Mouse (Mus musculus): ENCODE data around the gene Fam163a.

The Fam163a gene

GRCm38 (mm10) chr1:156204656-156205131, at the start of gene Fam163a:
TSS of gene Fam163a (minus strand) at chr1:156205026.
- DNase-seq (ENCODE audit: low read depth, low spot score): peak; percentile 67

- DNase-seq (ENCODE audit: low read depth, low spot score): peak; percentile 61
These were observed 46.3 kb upstream of the Fam163a start for GRCm38 (mm10) chr1:156251096-156251495.

- DNase-seq (ENCODE audit: low read depth, low spot score): no peak
These were observed 43.1 kb upstream of the Fam163a start for GRCm38 (mm10) chr1:156247893-156248292.

- peak; percentile 85 for DNase-seq (ENCODE audit: low read depth, low spot score)
These were observed 37.0 kb upstream of the Fam163a start for GRCm38 (mm10) chr1:156241713-156242348.

GRCm38 (mm10) chr1:156241035-156241434, 36.2 kb upstream of the Fam163a start:
- peak; percentile 74 for DNase-seq (ENCODE audit: low read depth, low spot score)

- no peak for DNase-seq (ENCODE audit: low read depth, low spot score)
These were observed 26.3 kb upstream of the Fam163a start for GRCm38 (mm10) chr1:156231122-156231521.

GRCm38 (mm10) chr1:156230339-156231089, 25.7 kb upstream of the Fam163a start:
- DNase-seq (ENCODE audit: low read depth, low spot score): no peak

- peak; percentile 82 for DNase-seq (ENCODE audit: low read depth, low spot score)
These were observed 24.6 kb upstream of the Fam163a start for GRCm38 (mm10) chr1:156229448-156229847.

- DNase-seq (ENCODE audit: low read depth, low spot score): no peak
These were observed 23.9 kb upstream of the Fam163a start for GRCm38 (mm10) chr1:156228728-156229127.

- no peak for DNase-seq (ENCODE audit: low read depth, low spot score)
These were observed 22.1 kb upstream of the Fam163a start for GRCm38 (mm10) chr1:156226903-156227302.

GRCm38 (mm10) chr1:156222205-156223000, 17.6 kb upstream of the Fam163a start:
- DNase-seq (ENCODE audit: low read depth, low spot score): no peak

GRCm38 (mm10) chr1:156221327-156221726, 16.5 kb upstream of the Fam163a start:
- DNase-seq (ENCODE audit: low read depth, low spot score): no peak

GRCm38 (mm10) chr1:156218573-156218972, 13.7 kb upstream of the Fam163a start:
- no peak for DNase-seq (ENCODE audit: low read depth, low spot score)

- DNase-seq (ENCODE audit: low read depth, low spot score): no peak
These were observed 13.1 kb upstream of the Fam163a start for GRCm38 (mm10) chr1:156217941-156218340.

- peak; percentile 77 for DNase-seq (ENCODE audit: low read depth, low spot score)
These were observed 12.6 kb upstream of the Fam163a start for GRCm38 (mm10) chr1:156217393-156217792.

GRCm38 (mm10) chr1:156216249-156216648, 11.4 kb upstream of the Fam163a start:
- DNase-seq (ENCODE audit: low read depth, low spot score): no peak

GRCm38 (mm10) chr1:156214651-156215050, 9.8 kb upstream of the Fam163a start:
- DNase-seq (ENCODE audit: low read depth, low spot score): no peak

GRCm38 (mm10) chr1:156212923-156213322, 8.1 kb upstream of the Fam163a start:
- DNase-seq (ENCODE audit: low read depth, low spot score): no peak

GRCm38 (mm10) chr1:156211809-156212317, 7.0 kb upstream of the Fam163a start:
- no peak for DNase-seq (ENCODE audit: low read depth, low spot score)

- no peak for DNase-seq (ENCODE audit: low read depth, low spot score)
These were observed 338 bp upstream of the Fam163a start for GRCm38 (mm10) chr1:156205164-156205563.

GRCm38 (mm10) chr1:156203961-156204655, 718 bp downstream of the Fam163a start:
- DNase-seq (ENCODE audit: low read depth, low spot score): peak; percentile 19

Data from ZHBTc4 (cell line).